Mouse (Mus musculus): ENCODE measurements at regions not wholly inside any gene's neighbourhood (a gene's known extent, or its start where the extent isn't known, plus 50 kb on each side); places are given as distances from the start of the nearest gene placed in this dataset.

DNA sequence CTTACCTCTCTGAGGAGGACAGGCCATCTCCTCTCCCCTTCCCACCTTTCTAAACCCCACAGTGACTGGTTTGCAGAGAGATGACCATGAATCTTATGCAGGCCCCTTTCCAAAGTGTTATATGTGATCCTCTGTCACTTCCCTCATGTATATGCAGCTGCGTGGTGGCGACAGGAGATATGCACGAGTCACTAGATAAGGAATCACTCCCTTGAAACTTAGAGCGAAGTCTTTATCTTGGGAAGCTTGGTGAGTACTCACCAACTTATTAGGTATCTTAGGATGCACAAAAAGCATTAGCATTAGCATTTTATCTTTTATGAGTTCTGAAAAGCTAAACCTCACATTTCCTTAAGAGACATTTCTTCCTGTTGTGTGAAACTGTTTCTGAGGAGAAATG lies 421.9 kb downstream of the Tmem161b start:
- DNase-seq (ENCODE audit: extremely low read depth, low read depth) = no peak

DNA sequence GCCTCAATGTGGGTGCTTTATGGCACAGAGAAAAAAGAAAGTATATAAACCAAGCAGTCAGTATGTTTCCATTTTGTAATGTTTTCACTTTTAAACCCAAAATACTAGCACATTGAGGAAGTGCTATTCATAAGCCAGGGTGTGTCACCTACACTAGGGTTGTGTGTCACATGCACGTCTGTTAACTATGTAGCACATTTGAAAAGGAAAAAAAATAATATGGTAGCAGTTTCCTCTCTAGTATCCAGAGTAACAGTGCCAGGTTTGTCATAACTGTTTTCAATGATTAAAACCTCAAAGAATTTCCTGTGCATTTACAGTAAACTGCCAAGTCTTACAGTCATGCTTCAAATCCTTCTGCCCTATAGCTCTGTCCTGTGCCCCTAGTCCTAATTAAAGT lies 424.8 kb downstream of the Tmem161b start:
- no peak for DNase-seq (ENCODE audit: extremely low read depth, low read depth)

DNA sequence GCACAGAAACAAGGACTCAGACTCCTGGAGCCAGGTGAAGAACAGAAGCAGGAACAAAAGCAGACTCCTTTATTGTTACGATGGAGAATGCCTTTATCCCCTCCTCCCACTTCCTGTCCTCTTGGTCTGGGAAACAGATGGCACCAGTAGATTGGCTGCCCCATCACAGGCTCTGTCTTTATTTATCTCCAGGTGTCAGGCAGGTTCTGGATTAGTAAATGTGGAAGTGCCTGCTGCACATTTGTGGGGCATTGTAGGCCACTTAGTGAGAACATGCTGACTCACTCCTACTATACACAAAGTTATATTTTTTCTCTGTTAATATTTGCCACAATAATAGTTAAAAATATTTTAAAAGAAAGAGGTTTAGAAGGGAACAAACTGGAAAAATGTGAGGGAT lies 426.0 kb downstream of the Tmem161b start:
- peak; percentile 91 for DNase-seq (ENCODE audit: extremely low read depth, low read depth)

DNA sequence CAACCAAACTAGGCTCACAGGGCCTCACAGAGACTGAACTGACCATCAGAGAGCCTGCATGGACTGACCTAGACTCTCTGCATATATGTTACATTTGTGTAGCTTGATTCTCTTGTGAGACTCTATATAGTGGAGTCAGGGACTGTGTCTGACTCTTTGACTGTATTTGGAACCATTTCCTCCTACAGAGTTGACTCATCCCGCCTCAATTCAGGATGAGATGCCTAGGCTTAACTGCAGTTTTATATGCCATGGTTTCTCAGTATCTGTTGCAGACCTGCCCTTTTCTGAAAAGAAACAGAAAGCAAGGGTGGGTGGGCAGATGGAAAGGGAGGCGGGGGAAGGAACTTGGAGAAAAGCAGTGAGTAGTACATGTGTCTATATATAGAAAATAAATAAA lies 441.9 kb downstream of the Tmem161b start:
- no peak for DNase-seq (ENCODE audit: extremely low read depth, low read depth)

DNA sequence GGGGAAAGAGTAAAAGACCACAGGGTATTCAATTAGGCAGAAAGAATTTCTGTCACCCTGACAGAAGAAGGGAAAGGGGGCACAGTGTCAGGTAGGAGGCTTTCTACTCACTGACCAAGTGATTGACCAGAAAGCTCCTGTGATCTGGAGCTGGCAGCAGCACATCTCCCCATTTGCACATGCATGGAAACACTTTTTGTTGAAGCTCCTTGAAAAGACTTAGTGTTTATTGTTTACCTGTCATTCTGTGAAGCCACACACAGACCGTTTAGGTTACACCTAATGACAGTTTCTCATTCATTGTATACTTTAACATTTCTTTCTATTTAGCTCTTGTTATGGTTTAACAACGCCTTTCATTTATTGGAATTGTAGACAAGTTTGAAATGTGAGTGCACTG lies 458.9 kb downstream of the Tmem161b start:
- no peak for DNase-seq (ENCODE audit: extremely low read depth, low read depth)

DNA sequence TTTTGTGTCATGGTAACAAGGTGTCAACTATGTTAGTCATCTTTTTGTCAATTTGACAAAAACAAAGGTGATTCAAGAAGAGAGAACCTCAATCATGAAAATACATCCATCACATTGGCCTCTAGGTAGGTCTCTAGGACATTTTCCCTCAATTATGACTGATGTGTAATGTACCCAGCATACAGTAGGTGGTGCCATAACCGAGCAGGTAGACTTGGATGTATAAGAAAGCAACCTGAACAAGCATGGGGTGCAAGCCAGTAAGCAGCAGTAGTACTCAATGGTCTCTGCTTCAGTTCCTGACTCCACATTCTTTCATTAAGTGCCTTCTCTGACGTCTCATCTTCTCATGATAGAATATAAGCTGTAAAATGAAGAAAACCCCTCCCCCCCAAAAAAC lies 463.8 kb downstream of the Tmem161b start:
- DNase-seq (ENCODE audit: extremely low read depth, low read depth) = no peak

DNA sequence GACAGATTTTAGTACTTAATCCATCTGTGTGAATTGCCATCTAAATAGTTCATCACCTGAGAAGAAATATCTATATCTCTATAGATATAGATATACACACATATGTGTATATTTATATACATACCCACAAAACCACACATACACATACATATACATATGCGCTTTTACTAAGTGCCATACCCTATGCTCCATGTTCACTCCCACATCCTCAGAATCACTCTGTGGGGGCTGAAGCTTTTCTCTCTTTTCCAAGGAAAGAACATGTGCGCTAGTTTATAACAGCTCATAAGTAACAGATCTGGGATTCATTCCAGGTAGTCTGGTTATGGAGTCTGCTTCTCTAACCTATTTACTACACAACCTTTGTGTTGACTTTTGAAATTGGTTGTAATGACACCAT lies 471.4 kb downstream of the Tmem161b start:
- DNase-seq (ENCODE audit: extremely low read depth, low read depth) = no peak

DNA sequence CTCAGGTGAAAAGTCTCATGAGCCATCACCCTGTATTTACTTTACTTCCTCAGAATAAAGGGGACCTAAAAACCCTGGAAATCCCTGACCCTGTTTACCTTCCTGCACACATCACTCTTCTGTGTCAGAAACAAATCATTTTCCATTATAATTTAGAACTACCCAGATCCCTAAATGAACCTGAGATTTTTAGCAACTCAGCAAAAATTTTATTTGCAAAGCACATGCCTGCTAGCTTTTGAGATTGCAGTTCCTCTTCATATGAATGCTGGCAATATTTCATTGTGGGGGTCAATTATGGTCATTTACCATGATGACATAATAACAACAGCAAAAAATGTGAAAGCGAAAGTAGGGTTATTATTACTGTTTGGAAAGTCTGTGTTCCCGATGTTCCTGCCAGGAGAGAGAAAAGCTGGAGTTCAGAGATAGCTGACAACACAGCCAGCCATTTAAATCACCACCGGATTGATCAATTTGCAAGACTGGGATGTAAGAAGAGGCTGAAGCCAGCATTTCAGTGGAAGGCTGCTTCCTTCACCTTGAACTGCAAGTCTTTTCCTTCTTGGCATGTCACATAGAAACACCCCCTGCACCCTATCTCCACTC lies 476.5 kb downstream of the Tmem161b start:
- DNase-seq (ENCODE audit: extremely low read depth, low read depth) = no peak

DNA sequence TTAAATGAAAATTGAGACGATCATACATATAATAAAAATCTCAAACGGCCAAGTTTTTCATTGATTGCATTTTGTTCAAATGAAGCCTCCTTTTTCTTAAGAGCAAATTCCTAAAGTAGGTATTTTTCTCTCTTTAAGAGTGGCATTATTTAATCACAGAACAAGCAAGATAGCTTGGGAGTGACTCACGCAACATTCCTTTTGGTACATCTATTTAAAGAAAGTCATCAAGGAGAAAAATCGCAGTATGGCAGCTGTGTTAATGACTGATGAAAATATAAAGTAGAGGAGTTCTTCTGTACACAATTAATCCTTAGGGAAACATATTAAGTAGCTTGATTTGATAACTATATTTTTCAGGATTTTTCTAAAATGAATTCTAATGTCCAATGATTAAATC lies 448.0 kb upstream of the Ccnh start:
- no peak for DNase-seq (ENCODE audit: extremely low read depth, low read depth)

DNA sequence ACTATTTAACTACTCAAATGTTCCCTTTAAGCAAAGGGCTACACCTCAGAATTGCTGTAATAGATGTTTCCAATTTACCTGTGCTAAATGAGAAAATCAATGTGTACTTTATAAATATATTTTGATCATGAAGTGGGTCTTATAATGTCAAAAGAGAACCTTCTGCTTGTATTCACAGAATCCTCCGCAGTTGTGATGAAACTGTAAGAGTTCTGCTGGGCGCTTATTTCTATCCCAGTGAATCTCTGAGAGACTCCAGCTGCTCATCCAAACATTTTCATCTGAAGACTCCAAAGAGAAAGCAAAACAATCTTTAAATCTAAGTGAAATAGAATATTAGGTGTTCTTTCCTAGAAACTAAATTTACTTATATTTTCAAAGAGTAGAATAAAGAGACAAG lies 440.9 kb upstream of the Ccnh start:
- DNase-seq (ENCODE audit: extremely low read depth, low read depth) = no peak

DNA sequence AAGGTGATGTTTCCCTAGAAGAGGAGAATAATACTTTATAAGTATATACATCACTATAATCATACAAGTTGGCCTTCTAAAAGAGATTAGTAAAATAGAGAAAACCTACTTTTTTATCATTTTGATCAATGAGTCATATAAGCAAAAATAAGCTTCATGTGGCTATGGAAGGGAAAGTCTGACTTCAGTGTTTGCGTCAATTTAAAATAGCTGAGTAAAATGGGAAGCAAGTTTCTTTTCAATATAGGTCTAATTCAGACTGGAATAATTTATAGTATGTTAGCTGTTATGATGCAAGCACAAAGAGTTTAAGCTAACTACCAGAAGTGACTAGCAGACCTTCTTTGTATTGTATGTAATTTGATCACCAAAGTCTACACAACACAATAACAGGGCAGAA lies 440.0 kb upstream of the Ccnh start:
- DNase-seq (ENCODE audit: extremely low read depth, low read depth) = no peak

DNA sequence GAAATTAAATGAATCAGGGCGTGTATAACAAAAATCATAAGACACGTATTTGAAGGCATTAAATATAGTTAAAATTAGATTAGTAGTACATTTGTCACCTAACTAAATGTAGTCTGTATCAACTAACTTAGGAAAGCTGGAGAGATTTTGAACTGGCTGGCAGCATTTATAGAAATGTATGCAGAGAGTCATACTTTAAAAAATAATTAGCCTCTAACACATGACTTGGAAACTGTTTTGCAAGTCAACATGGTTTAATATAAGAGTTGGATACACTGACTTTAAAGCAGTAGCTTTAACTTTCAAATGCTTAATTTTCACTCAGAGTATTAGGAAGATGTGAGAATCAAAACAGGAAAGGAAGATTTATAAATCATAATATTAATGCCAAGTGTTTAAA lies 439.1 kb upstream of the Ccnh start:
- no peak for DNase-seq (ENCODE audit: extremely low read depth, low read depth)

DNA sequence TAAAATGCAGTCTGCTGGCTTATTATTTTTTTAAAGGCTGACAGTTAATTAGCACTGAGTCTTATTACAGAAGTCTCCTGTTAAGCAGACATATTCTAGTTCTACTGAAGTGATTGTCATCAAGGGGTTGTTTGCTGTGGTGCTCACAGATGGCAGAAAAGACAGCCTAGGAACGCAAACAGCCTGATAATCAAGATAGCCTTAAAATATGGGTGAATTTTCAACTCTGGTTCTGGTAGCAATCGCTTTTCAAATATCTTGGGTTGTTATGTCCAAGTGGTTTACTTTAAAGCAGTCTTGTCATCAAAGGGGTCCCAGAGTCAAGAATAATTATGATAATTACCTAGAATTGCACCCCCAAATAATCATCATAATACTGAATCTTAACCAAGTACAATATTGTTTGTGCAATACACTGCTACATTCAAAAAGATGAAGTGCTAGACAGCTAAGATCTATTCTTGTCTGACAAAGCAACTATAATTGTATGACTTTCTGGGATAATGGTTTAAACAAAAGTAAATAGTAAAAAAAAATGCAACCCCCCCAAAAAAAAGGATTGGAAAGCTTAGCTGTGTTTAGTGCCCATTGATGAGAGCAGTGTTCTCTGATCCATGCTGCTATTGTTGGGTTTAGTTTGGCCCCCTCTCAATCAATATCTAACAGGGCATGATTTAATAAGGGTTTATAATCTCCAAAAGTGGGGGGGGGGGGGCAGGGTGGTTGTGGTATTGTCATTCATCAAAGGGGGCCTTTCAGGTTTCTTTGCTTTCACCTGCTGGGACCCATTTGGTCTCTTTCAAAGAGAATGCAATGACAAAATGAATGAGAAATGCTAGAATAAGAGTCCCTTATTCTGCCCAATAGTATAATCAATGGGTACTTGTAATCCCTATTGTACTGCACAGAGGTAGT lies 437.4 kb upstream of the Ccnh start:
- no peak for DNase-seq (ENCODE audit: extremely low read depth, low read depth)

DNA sequence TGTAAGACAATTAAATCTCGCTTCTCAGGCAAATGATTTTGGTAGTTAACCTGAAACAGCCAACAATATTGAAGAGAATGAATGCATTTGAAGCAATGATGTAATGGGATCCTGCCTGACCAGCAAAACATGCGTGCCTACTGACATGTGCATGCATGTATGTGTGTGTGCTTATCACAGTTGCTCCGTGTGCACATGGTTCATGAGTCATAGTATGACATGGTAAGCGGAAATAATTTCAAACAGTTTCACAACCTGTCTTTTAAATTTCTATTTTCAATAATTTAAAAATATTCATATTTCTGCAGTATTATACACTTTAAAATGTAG lies 436.8 kb upstream of the Ccnh start:
- no peak for DNase-seq (ENCODE audit: extremely low read depth, low read depth)

DNA sequence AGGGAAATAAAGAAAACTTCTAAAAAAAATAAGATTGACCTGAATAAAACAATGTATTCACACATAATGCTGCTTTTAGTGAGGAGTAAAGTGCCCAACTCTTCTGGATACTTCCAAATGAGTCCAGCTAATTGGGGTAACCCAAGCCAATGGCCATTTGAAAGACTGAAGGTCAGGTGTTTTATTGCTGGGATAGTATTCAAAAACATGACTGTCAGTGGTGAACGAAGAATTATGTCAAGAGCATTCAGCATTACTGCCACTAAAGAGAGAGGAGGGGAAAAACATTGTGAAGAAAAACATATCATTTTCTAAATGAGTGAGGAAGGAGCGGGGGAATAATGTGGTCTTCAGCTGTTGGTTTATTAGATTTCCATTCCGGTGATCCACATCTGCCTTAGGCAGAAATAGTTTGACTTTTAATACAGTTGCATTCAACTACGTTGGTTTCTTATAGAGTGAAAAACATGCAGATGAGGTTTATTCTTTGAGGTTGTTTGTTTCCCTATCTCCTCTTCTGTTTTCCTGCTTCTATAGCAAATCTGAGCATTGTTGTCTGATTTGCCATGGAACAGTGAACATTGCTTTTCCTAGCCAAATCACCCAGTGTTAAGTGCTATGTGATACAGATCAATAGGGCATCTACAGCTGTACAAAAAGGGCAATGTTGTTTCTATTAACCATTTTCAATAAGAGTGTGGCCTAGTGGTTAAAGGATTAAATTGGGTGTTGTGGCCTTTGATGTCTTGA lies 435.3 kb upstream of the Ccnh start:
- DNase-seq (ENCODE audit: extremely low read depth, low read depth) = no peak

DNA sequence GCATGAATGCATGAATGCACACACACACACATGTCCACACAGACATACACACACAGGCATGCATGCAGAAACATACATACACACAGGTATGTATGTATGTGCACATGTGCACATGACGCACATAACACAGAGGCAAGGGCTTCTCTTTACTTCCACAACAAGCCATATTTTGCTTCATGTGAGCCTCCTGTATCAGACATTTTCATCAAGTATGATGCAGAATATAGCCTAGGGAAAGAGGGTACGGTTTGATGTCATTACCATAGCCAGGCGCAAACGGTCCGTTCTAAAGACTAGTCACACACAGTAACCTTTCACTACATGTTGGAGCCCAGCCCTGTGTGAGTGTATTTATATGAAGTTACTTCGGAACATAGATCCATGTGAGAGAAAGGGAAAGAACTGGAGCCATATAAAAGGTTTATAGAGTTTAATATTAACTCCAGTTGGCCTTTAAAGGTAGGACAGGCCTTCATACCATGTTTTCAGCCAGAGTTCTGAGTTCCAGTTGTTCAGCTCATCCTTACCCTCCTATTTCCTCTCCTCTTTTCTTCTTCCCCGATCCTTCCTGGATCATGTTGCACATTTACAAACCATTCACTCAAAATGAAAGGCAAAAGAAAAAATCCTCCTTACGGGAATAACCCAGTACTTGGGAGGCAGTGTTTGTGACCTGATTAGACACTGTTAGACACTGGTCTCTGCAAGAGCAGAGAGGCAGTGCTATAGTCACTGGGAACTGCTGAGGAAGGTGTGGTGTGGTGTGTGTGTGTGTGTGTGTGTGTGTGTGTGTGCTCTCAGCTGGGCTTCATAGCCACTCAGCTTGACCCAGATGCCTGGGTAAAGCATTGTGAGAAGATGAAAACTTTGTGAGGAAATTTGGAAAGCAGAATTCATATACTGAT lies 434.1 kb upstream of the Ccnh start:
- no peak for DNase-seq (ENCODE audit: extremely low read depth, low read depth)

DNA sequence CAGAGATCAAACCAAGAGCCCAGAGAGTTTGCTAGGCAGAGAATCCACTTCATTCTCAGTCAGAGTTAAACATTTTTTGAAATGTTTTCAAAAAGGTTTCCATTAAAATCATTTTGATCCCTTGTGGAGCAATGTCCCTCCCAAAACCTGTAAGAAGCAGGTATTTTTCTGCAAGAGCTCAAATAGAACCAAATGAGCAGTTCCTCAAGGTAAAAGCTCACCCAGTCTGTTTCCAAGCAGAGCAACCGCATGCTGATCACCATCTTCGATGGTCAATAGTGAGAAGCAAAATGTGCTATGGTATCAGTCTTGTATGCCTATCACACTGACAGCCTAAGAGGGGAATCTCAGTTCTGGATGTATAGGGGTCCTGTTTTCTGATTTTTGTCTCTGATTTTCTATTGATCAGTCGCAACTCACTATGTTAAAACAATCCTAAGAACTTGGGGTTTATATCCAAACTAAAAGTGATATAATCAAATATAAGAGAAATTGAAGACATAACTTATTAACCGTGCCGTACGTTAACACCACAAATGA lies 432.3 kb upstream of the Ccnh start:
- DNase-seq (ENCODE audit: extremely low read depth, low read depth) = no peak

DNA sequence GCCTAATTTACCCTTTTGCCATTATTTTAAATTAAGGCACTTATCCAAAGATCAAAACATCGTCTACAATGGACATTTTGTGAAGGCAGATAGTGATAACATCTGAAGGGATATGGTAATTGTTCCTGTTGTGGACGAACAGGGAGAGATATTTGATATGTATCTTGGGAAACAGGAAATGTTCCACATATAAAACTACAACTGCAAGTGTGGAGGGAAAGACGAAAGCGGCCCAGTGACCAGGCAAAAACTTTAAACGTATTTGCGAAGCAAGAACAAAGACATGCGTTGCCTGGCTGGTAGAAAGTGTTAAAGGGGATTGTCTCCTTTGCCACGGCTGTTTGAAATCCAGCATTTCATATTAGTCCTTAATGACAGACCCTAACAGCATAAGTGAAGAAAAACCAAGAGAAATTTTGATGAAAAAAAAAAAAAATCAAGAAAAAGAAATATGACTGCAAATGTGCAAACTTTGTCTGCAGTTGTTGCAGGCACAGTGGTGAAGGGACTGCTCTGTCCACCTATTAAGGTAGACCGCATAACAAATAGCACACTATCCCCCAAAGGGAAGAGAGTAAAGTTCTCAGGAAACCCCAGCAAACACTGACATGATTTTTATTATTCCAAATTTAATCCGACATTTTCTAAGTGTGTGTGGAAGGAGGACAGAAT lies 431.2 kb upstream of the Ccnh start:
- DNase-seq (ENCODE audit: extremely low read depth, low read depth) = no peak

DNA sequence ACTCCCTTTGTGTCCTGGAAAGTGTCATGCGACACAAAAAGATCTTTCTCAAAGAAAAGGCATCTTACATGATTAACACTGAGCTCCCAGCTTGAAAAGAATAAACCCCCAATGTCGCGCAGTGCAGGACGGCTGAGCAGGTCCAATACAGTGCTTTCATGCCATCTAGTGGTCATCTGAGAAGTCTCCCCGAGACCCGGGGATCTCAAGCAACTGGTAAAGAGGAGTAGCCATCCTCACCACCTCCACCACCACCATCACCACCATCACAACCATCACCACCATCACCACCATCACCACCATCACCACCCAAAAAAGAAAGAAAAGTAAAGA lies 430.7 kb upstream of the Ccnh start:
- DNase-seq (ENCODE audit: extremely low read depth, low read depth) = peak; percentile 42

DNA sequence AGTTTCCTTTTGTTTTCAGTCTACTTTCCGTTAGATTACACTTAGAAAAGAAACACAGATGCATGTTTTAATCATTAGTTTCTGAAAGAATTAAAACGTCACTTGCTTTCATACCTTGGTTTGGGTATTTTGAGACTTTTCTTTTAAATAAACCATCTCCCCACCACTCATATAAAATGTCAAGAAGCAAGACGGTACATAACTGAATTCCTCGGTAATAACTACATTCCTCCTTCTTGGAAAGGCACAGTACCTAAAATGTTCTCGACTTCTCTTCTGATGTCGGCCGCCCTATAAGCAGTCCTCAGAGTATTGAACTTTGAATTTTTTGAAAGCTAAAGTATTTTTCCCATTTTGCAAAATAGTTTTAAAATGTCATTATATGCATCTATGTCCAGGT lies 430.1 kb upstream of the Ccnh start:
- DNase-seq (ENCODE audit: extremely low read depth, low read depth) = no peak

DNA sequence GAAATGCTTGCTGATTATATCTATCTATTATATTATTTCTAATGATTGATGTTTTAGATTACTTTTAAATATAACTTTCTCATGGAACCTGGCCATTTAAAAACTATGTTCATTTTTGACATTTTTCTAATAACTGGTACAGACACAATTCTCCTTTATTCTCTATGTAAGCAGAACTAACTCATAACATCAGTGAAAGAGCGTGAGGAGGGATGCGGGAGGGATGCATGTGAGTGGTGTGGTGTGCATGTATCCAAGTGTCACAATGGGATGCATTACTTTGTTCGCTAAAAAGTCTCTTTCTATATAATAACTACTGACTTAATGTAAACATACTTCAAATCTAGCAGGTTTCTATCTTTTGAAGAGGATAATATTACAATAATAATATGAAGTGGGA lies 428.7 kb upstream of the Ccnh start:
- no peak for DNase-seq (ENCODE audit: extremely low read depth, low read depth)
